Mouse (Mus musculus) C2C12 (cell line): ENCODE data around the gene Clnk.

Experiments used
- CEBPB ChIP-seq: IDR thresholded peaks from one replicate; pipeline ENCODE4 v1.6.1; 2011; ENCODE audit warnings: low read depth, mild to moderate bottlenecking, control low read depth, moderate library complexity
- CTCF ChIP-seq: IDR thresholded peaks from one replicate; pipeline ENCODE4 v1.5.1; 2011; ENCODE audit not compliant: control insufficient read depth, insufficient read depth, insufficient read length
- MAX ChIP-seq: IDR thresholded peaks from one replicate; pipeline ENCODE4 v1.6.1; 2011; ENCODE audit warnings: mild to moderate bottlenecking, control low read depth
- MYOD1 ChIP-seq: IDR thresholded peaks from one replicate; pipeline ENCODE4 v1.6.1; 2011; ENCODE audit warnings: low read depth; ENCODE audit not compliant: control insufficient read depth, insufficient read length
- MYOG ChIP-seq: IDR thresholded peaks from one replicate; pipeline ENCODE4 v1.6.1; 2011; ENCODE audit not compliant: control insufficient read depth, insufficient read length; ENCODE audit errors: extremely low read depth
- USF1 ChIP-seq: IDR thresholded peaks from one replicate; pipeline ENCODE4 v1.6.1; 2011; ENCODE audit warnings: low read depth, mild to moderate bottlenecking, control low read depth, moderate library complexity

DNA sequence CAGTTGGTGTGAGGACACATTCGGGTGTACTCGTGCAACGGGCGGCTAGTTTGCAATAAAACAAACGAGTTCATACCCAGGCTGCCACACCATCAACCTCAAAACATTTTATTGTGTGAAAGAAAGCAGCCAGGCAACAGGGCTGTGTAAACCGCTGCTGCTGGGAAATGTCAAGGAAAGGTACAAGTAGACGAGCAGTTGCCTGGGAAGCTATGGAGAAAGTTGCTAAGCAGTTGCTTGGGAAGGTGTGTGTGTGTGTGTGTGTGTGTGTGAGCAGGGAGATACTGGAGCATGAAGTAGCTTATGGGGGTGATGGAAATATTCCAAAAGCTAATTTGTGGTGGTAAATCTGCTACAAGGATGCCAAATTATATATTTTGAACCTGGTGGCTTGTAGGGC, 63.7 kb downstream of the Clnk start:
- TF ChIP-seq CTCF, result no peak
- no peak for TF ChIP-seq MYOG
- TF ChIP-seq USF1, result no peak
- no peak for TF ChIP-seq MAX
- TF ChIP-seq CEBPB, result no peak
- TF ChIP-seq MYOD1, result no peak
